Mouse (Mus musculus) forebrain, embryonic 15.5 days (tissue): ENCODE data around the gene Arf3. TPM values are rescaled to one million over a fixed set of nuclear protein-coding genes. Genes with fewer than 3 reads are reported as not detected.
A peak's percentile ranks its signal among the peaks of the same experiment; 100 is the strongest.

Experiments used
- ATAC-seq: fragments of 200-750 bp; cut with Nextera tagmentation; replicated peaks from 2 replicates; pipeline ENCODE4 v1.8.0; 2017; ENCODE audit warnings: mild to moderate bottlenecking, moderate TSS enrichment, moderate library complexity
- H3K27ac ChIP-seq: fragments of 300-500 bp; sonication (generic); replicated peaks from 2 replicates; pipeline ENCODE4 v1.5.1; 2015; ENCODE audit warnings: mild to moderate bottlenecking, inconsistent platforms
- H3K27me3 ChIP-seq: fragments of 300-500 bp; sonication (generic); 2 replicates; pipeline ENCODE4 v1.6.1; 2015; ENCODE audit warnings: inconsistent platforms
- H3K36me3 ChIP-seq: fragments of 300-500 bp; sonication (generic); 2 replicates; pipeline ENCODE4 v1.6.1; 2015; ENCODE audit warnings: mild to moderate bottlenecking, inconsistent platforms
- H3K4me1 ChIP-seq: fragments of 300-500 bp; sonication (generic); 2 replicates; pipeline ENCODE4 v1.6.1; 2015; ENCODE audit warnings: inconsistent platforms
- H3K4me2 ChIP-seq: fragments of 300-500 bp; sonication (generic); replicated peaks from 2 replicates; pipeline ENCODE4 v1.6.1; 2015; ENCODE audit warnings: mild to moderate bottlenecking, inconsistent platforms
- H3K4me3 ChIP-seq: fragments of 300-500 bp; sonication (generic); 2 replicates; pipeline ENCODE4 v1.5.1; 2015; ENCODE audit warnings: mild to moderate bottlenecking, inconsistent platforms
- H3K9ac ChIP-seq: fragments of 300-500 bp; sonication (generic); replicated peaks from 2 replicates; pipeline ENCODE4 v1.6.1; 2015; ENCODE audit warnings: mild to moderate bottlenecking, inconsistent platforms
- H3K9me3 ChIP-seq: fragments of 300-500 bp; sonication (generic); 2 replicates; pipeline ENCODE4 v1.6.1; 2016; ENCODE audit warnings: inconsistent platforms
- WGBS: fragments of 180-500 bp; shearing (Covaris S2); methylation state at CpG from one replicate; pipeline ENCODE4 v1.1.7; 2015; ENCODE audit warnings: mixed read lengths; 5-methylcytosine and 5-hydroxymethylcytosine counted together
- polyA plus RNA-seq: library from polyadenylated mRNA; unstranded; fragments of >200 nt; fragmentation: Nextera tagmentation; extraction: Ambion mirVana; gene quantifications from 2 replicates; pipeline ENCODE4 v1.2.1, GENCODE M21; 2015

Arf3 gene
- polyA plus RNA-seq, 1 experiment from 2014 or later, result 88.2 TPM

DNA sequence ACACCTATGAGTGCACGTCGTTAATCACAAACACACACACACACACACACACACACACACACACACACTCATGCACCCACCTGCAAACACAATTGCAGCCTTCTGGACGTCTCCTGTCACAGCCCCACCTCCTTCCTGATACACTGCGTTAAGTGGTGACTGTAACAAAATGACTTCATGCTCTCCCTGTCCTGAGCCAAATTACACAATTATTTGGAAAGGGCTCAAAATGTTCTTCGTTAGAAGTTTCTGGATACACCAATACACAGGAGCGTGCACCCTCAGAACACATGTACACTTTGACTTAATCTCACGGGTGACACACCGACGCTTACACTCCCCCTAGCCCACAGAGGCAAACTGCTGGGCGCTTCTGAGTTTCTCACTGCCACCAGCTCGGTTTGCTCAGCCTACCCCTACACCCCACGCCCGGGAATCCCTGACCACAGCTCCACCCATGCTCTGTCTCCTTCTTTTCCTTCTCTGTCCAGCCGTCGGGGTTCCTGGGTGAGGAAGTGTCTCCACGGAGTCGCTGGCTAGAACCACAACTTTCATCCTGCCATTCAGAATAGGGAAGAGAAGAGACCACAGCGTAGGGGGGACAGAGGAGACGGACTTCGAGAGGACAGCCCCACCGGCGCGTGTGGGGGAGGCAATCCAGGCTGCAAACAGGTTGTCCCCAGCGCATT, 26.1 kb upstream of the Arf3 start:
- peaks cover 94% of the 10 kb centered on the region for H3K27me3 ChIP-seq
- H3K4me3 ChIP-seq, result no peak overlapping the region
- peaks cover 18% of the 10 kb centered on the region for H3K4me1 ChIP-seq
- WGBS, result 8% methylated on average over 24 of the region's 24 CpGs
- H3K4me2 ChIP-seq, result no peak overlapping the region
- no peak for ATAC-seq
- H3K27ac ChIP-seq, result no peak overlapping the region
- H3K9ac ChIP-seq, result no peak overlapping the region
- no peaks in the 10 kb centered on the region for H3K36me3 ChIP-seq
- H3K9me3 ChIP-seq, result no peaks in the 10 kb centered on the region

DNA sequence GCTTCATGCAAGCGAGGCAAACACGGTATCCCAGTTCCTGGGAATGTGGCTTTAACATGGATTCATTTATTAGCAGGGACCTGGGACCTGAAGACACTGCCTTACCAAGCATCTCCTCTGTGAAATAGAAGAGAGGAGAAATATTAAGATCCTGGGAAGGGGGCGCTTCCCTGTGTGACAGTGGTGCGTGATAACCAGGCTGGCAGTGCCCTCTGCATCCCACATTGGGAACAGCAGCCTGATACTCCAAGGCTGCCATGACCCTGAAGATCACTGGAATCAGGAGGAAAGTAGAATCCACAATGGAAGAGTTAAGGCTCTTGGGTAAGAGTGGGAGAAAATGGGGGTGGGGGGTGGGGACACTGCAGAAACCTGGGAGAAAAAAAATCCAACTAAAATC, 24.9 kb upstream of the Arf3 start:
- no peak overlapping the region for H3K4me2 ChIP-seq
- 31% methylated on average over 4 of the region's 4 CpGs for WGBS
- H3K4me1 ChIP-seq, result peaks cover 18% of the 10 kb centered on the region
- H3K27ac ChIP-seq, result no peak overlapping the region
- H3K9me3 ChIP-seq, result no peaks in the 10 kb centered on the region
- peaks cover 84% of the 10 kb centered on the region for H3K27me3 ChIP-seq
- no peaks in the 10 kb centered on the region for H3K36me3 ChIP-seq
- H3K9ac ChIP-seq, result no peak overlapping the region
- no peak for ATAC-seq
- H3K4me3 ChIP-seq, result no peak overlapping the region

DNA sequence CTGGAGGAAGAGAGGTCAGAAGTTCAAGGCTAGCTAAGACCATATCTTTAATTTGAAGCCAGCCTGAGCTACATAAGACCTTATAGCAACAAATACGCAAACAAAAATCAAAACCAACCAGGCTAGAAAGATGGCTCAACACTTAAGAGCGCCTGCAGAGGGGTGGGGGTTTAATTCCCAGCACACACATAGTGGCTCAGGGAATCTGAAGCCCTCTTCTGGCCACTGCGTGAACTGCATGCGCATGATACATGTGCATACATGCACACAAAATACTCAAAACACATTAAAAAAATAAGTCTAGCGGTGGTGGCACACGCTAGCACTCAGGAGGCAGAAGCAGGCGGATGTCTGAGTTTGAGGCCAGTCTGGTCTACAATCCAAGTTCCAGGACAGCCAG, 22.7 kb upstream of the Arf3 start:
- no peak overlapping the region for H3K4me2 ChIP-seq
- no peak for ATAC-seq
- H3K9ac ChIP-seq, result no peak overlapping the region
- 39% methylated on average over 7 of the region's 7 CpGs for WGBS
- no peak overlapping the region for H3K4me3 ChIP-seq
- no peak overlapping the region for H3K27ac ChIP-seq
- H3K9me3 ChIP-seq, result no peaks in the 10 kb centered on the region
- peaks cover 80% of the 10 kb centered on the region for H3K27me3 ChIP-seq
- H3K4me1 ChIP-seq, result peaks cover under 1% of the 10 kb centered on the region
- H3K36me3 ChIP-seq, result no peaks in the 10 kb centered on the region

DNA sequence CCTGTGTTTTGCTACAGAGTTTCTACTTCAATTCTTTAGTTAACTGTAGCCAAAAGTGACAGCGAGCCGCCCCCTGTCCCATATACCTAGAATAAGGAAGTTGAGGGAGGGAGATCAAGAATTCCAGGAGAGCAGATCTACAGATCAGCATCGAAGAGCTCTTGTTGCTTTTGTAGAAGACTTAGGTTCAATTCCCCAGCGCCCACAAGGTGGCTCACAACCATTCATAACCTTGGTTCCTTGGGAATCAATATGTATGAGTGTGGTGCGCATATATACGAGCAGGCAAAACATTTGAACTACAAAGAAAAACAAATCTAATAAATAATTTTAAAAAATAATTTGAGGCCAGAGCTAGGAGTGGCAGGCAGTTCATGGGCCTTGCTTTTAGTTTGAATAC, 18.2 kb upstream of the Arf3 start:
- H3K4me3 ChIP-seq, result no peak overlapping the region
- H3K9ac ChIP-seq, result no peak overlapping the region
- 23% methylated on average over 6 of the region's 6 CpGs for WGBS
- H3K27ac ChIP-seq, result no peak overlapping the region
- ATAC-seq, result no peak
- no peaks in the 10 kb centered on the region for H3K9me3 ChIP-seq
- peaks cover 18% of the 10 kb centered on the region for H3K4me1 ChIP-seq
- H3K27me3 ChIP-seq, result peaks cover 79% of the 10 kb centered on the region
- H3K36me3 ChIP-seq, result no peaks in the 10 kb centered on the region
- H3K4me2 ChIP-seq, result no peak overlapping the region

DNA sequence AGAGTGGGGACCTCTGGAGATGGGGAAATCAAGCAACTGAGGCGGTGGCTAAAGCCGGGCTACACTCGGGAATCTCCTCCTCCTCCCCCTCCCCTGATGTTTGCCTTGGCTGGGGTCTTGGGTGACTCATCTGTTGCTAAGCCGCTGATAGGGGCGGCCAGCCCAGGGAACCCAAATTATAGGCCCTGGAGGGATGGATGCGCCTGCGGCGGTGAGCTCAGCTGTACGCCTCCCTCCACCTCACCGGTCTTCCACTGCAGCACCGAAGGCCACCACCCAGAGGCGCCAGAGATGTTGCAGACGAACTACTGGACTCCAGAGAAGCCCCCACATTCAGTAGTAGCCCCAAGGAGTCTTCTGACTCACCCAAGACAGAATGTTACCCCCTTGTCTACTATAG, 17.6 kb upstream of the Arf3 start:
- Histone ChIP-seq H3K27ac (no peak overlapping the region), H3K27me3 (peaks cover 81% of the 10 kb centered on the region), H3K9me3 (no peaks in the 10 kb centered on the region), H3K9ac (no peak overlapping the region), H3K4me2 (no peak overlapping the region), H3K4me3 (no peak overlapping the region), H3K4me1 (peaks cover 20% of the 10 kb centered on the region), H3K36me3 (no peaks in the 10 kb centered on the region)
- ATAC-seq, result no peak
- 2% methylated on average over 13 of the region's 13 CpGs for whole genome bisulfite sequencing

DNA sequence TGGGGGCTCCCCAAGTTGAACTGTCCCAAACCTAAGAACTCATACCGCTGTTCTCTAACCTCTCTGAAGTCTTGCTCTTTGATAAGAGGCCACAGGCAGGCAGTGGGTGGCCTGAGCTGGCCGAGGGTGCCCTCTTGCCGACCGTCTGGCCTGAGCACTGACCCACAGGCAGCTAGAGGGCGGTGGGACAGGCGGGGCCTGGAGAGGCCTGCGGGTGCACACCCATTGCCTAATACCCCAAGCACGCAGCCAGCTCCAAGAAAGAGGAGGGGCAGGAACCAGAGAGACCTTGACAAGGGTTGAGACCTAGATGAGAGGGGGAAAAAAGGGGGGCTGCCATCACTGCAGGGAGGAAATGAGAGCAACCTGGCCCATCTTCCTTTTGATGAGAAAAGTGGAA, 17.1 kb upstream of the Arf3 start:
- WGBS, result 3% methylated on average over 8 of the region's 8 CpGs
- no peaks in the 10 kb centered on the region for H3K9me3 ChIP-seq

DNA sequence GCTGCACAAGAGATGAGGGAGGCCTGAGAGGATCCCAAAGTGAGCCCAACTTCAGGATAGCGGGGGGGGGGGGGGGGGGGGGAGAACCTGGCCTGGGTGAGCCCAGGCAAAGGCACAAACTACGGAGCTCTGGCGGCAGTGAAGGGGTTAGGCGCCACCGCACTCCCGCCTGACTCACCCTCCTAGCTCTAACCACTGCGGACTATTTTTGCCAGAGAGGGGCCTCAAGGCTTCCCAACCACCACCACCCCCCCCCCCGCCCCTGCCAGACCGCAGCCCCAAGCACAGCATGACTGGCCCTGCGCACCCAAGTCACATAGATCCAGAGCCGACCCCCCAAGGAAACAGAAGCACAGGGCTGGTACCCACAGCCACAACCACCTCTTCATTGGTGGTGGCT, 15.8 kb upstream of the Arf3 start:
- 5% methylated on average over 4 of the region's 11 CpGs for WGBS
- H3K9ac ChIP-seq, result no peak overlapping the region
- no peak overlapping the region for H3K27ac ChIP-seq

More for the DNA sequence above, 17.1 kb upstream of the Arf3 start:
- Histone ChIP-seq H3K4me3 (no peak overlapping the region), H3K27me3 (peaks cover 81% of the 10 kb centered on the region), H3K4me1 (peaks cover 20% of the 10 kb centered on the region), H3K4me2 (no peak overlapping the region), H3K9ac (no peak overlapping the region), H3K27ac (no peak overlapping the region), H3K36me3 (no peaks in the 10 kb centered on the region)
- ATAC-seq, result no peak

DNA sequence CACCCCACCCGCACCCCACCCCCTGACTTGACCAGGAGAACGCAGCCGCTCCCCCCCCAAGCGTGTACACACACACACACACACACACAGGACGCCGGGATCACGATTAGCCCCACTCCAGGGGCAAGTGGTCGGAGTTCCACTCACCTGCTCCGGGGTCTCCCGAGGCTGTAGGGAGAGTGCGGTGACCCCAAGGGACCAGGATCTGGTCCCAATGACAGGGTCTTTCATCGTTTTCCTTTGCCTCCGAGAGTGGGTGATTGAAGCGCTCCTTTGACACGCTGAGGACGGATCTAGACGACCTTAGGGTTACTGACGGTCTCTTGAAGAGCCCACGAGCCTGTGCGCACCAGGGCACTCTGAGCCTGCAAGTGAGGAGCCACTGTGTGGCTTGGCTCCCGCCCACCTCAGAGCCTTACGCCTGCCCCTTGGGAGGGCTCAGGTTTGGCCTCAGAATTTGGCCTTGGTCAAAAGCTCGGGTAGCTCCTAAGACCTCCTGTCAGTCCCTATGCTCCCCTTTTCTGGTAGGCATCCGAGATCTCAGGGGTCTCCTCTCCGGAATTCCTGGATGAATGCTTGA, 15.3 kb upstream of the Arf3 start:
- WGBS, result 1% methylated on average over 25 of the region's 25 CpGs
- no peak overlapping the region for H3K27ac ChIP-seq
- H3K9ac ChIP-seq, result no peak overlapping the region
- peaks cover 91% of the 10 kb centered on the region for H3K27me3 ChIP-seq
- H3K4me3 ChIP-seq, result peak overlapping the region; percentile 13
- no peaks in the 10 kb centered on the region for H3K36me3 ChIP-seq
- ATAC-seq, result no peak
- peaks cover 20% of the 10 kb centered on the region for H3K4me1 ChIP-seq
- peak overlapping the region; percentile 26 for H3K4me2 ChIP-seq
- no peaks in the 10 kb centered on the region for H3K9me3 ChIP-seq

More for the DNA sequence above, 15.8 kb upstream of the Arf3 start:
- H3K4me3 ChIP-seq, result no peak overlapping the region
- no peak for ATAC-seq
- no peaks in the 10 kb centered on the region for H3K9me3 ChIP-seq
- H3K27me3 ChIP-seq, result peaks cover 86% of the 10 kb centered on the region
- no peaks in the 10 kb centered on the region for H3K36me3 ChIP-seq
- H3K4me2 ChIP-seq, result no peak overlapping the region
- H3K4me1 ChIP-seq, result peaks cover 20% of the 10 kb centered on the region

DNA sequence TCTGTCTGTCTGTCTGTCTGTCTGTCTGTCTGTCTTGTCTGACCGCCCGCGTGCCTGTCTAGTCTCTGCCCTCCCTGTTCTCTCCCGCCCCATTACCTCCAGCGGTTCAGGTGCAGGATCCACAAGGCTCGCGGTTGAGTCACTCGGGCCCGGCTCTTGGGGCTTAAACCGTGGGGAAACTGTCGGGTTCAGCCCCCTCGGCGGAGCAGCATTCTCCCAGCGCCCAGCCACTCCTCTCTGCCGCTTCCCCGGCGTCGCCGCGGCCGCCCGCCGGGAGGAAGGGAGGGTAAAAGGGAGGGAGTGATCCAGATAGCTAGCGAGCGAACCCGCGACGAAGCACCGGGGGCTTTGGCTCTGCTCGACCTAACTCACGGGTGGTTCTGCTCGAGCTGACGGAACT, 14.7 kb upstream of the Arf3 start, which contains the start of gene Wnt10b:
Wnt10b (minus strand) TSS at position 389 of the 400 bp plus-strand sequence.
- Histone ChIP-seq H3K36me3 (no peaks in the 10 kb centered on the region), H3K4me3 (peak within 1 kb of the TSS; percentile 24), H3K27me3 (peaks cover 96% of the 10 kb centered on the region), H3K4me1 (peaks cover 23% of the 10 kb centered on the region), H3K9ac (no peak within 1 kb of the TSS), H3K4me2 (peak within 1 kb of the TSS; percentile 26), H3K9me3 (no peaks in the 10 kb centered on the region), H3K27ac (no peak within 1 kb of the TSS)
- WGBS, result under 1% methylated on average over 32 of the region's 33 CpGs
- ATAC-seq, result no peak

DNA sequence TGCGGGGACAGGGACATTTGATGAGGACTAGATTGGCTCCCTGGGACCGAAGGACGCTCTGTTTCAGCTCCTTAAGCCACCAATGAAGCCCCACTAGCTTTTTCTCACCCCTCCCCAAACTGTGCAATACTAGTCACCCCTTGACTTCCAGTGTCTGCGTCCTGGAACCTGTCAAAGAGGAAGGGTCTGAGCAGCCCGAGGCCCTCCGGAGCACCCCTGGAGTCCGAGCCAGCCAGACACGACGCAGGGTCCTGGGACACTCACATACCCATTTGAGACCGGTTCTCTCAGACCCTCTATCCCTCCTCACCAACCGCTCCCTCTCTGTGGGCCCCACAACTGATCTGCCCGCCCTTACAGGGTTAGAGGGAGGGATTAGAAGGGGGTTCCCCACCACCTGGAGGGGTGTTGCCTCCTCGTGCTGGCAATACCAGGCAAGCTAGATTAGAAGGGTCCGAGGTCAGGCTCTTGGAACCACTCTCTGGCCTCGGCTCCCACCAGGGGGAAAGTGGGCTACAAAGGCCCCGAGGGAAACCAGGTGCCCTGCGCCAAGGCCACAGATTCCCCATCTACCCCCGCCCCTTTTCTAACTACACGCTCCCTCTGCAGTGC, 14.1 kb upstream of the Arf3 start:
- Histone ChIP-seq H3K9ac (no peak overlapping the region), H3K4me3 (peak overlapping the region; percentile 24; the same call in 1 of the 2 replicates)
- WGBS, result under 1% methylated on average over 19 of the region's 19 CpGs

DNA sequence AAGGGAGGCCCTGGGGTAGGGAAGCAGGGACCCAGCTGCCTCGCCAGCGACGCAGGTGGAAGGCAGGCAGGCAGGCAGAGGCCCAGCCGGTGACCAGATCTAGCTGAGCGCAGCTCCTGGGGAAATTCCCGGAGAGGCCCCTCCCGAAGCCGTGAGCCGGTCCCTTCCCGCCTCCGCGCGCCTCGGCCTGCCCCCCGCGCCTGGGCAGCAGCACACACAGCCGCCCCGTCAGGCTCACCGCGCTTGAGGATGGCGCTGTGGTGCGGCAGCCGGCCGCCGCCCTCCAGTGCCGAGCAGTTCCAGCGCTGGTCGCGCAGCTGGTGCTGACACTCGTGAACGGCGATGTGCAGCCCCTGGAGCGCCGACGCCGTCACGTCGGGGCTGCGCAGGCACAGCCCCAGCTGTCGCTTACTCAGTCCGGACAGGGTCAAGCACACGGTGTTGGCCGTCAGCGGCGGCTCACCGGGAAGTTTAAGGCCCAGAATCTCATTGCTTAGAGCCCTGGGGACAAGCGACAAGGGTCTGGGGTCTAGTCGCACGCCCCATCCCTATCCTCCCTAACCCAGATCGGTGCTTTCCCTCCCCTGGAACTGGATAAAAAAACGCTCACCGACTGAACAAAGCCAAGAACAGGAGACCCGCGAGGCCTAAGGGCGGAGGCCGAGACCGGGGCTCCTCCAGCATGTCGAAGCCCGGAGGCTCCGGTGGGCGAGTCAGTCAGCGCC, 13.4 kb upstream of the Arf3 start:
- H3K4me2 ChIP-seq, result peak overlapping the region; percentile 32
- peaks cover 28% of the 10 kb centered on the region for H3K4me1 ChIP-seq
- ATAC-seq, result no peak; the same call in 1 of the 2 replicates
- WGBS, result 2% methylated on average over 61 of the region's 62 CpGs
- H3K9me3 ChIP-seq, result no peaks in the 10 kb centered on the region
- peak overlapping the region; percentile 24 for H3K4me3 ChIP-seq
- H3K36me3 ChIP-seq, result no peaks in the 10 kb centered on the region
- H3K9ac ChIP-seq, result 0 out of 2 replicates have a peak overlapping the region, but pooled peaks have one; percentile 25
- H3K27ac ChIP-seq, result no peak overlapping the region
- peaks cover 98% of the 10 kb centered on the region for H3K27me3 ChIP-seq

More for the DNA sequence above, 14.1 kb upstream of the Arf3 start:
- Histone ChIP-seq H3K4me1 (peaks cover 28% of the 10 kb centered on the region), H3K9me3 (no peaks in the 10 kb centered on the region), H3K36me3 (no peaks in the 10 kb centered on the region), H3K27ac (no peak overlapping the region), H3K4me2 (0 out of 2 replicates have a peak overlapping the region, but pooled peaks have one; percentile 32), H3K27me3 (peaks cover 98% of the 10 kb centered on the region)
- ATAC-seq, result no peak

DNA sequence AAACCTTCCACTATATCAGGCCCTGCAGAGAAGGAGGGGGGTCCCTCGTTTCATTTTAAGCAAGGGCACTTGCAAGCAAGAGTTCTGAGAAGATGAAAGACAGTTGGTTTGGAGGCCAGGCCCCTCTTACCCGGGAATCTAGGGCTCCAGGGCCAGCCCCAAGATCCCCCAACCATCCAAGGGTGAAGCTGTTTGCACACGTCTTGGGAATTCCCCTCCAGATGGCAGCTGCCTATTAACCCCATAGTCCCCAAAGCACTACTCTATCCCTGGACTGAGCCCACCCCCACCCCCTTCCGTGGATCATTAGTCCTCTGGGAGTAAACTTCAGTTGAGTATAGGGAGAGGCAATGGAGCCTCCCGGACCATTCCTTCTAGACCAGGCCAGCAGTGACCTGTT, 12.5 kb upstream of the Arf3 start:
- WGBS, result 4% methylated on average over 5 of the region's 5 CpGs
- Histone ChIP-seq H3K9me3 (no peaks in the 10 kb centered on the region), H3K4me2 (no peak overlapping the region), H3K36me3 (no peaks in the 10 kb centered on the region), H3K4me3 (no peak overlapping the region), H3K27ac (no peak overlapping the region), H3K27me3 (peaks cover 96% of the 10 kb centered on the region), H3K4me1 (peaks cover 28% of the 10 kb centered on the region), H3K9ac (no peak overlapping the region)
- ATAC-seq, result no peak
